Mouse (Mus musculus): Measurements from ENCODE around the gene Kif3a.

DNA sequence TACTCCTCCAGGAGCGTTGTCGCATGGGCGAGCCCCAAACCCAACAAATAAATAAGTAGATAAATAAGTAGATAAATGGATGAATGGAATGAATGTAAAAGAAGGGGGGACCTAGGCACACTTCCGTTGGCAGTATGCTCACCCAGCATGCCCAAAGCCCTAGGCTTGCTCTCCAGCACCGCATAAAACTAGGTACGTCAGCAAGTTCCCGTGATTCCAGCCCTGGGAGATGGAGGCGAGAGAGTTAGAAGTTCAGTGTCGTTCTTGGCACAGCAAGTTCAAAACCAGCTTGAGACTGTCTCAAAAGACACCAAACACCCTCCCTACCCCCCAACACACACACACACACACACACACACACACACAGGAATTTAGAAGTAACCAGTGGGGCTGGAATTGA is 37.2 kb upstream of the Kif3a start:
- TF ChIP-seq CTCF (IDR thresholded peaks at IDR 0.05; ENCODE audit: low read depth) (no peak), EP300 (IDR thresholded peaks at IDR 0.05; ENCODE audit: low read depth) (no peak)

Data from heart, postnatal 0 days (tissue).